Mouse (Mus musculus) gastrocnemius, postnatal 36 days (tissue): ENCODE data around the gene Olfr1168. TPM values are rescaled to one million over a fixed set of nuclear protein-coding genes. Genes with fewer than 3 reads are reported as not detected.
"Not testable (repeated sequence)": the region's sequence is repeated elsewhere in the genome, so short reads cannot be mapped to it uniquely, and the experiment has no call there.

Experiments used
- DNase-seq, 2 experiments: peaks; one replicate each; pipeline ENCODE4 v3.0.0; 2022
- intact Hi-C: fragments of 180-260 bp; cut with DNase I; formaldehyde crosslinking; loops from one replicate; pipeline ENCODE4 v1.15.1; 2025
- long read RNA-seq, 2 experiments: library from polyadenylated mRNA; stranded (forward); transcript quantifications; one replicate each; pipeline ENCODE4 v2.0.0; 2021
- total RNA-seq, 2 experiments: library from RNA; stranded (reverse); gene quantifications; 2 replicates each; pipeline ENCODE4 v1.2.3; 2021

Olfr1168 gene
- total RNA-seq = not detected
- long read RNA-seq, experiment 1 = 0 reads
- long read RNA-seq, experiment 2 = 0 reads

GRCm38 (mm10) chr2:88181580-88181979 lies at the start of gene Olfr1168:
Gene Olfr1168, plus strand, starts transcription at chr2:88181880.
- DNase-seq = no peak
- intact Hi-C loops = no loop called here

- intact Hi-C loops, DNase-seq: not testable (repeated sequence)
These were observed 26.6 kb upstream of the Olfr1168 start, which contains the start of gene Olfr1167 for GRCm38 (mm10) chr2:88155093-88155492. Gene Olfr1167, minus strand, starts transcription at chr2:88155193.

- DNase-seq = no peak
- intact Hi-C loops = no loop called here
These were observed 39.1 kb downstream of the Olfr1168 start for GRCm38 (mm10) chr2:88220784-88221183.

- intact Hi-C loops = no loop called here
These were observed 46.6 kb downstream of the Olfr1168 start, which contains the start of gene Olfr1170 for GRCm38 (mm10) chr2:88228234-88228633. Gene Olfr1170, minus strand, starts transcription at chr2:88228334.

More at GRCm38 (mm10) chr2:88228234-88228633, 46.6 kb downstream of the Olfr1168 start, which contains the start of gene Olfr1170:
- DNase-seq = no peak

Other genes with a start within 250 kb of the Olfr1168 start
- not detected for gene Olfr1155, start 236.7 kb upstream of the Olfr1168 start, total RNA-seq
- not detected for gene Olfr1156, start 228.8 kb upstream of the Olfr1168 start, total RNA-seq
- not detected for gene Olfr1157, start 213.6 kb upstream of the Olfr1168 start, total RNA-seq
- gene Olfr74, start 207.2 kb upstream of the Olfr1168 start, total RNA-seq = not detected
- gene Olfr1158, start 191.8 kb upstream of the Olfr1168 start, total RNA-seq = not detected
- gene Olfr1160, start 173.6 kb upstream of the Olfr1168 start, total RNA-seq = not detected
- gene Olfr1161, start 159.1 kb upstream of the Olfr1168 start, total RNA-seq = not detected
- gene Olfr73, start 144.2 kb upstream of the Olfr1168 start, total RNA-seq = not detected
- gene Olfr1162, start 130.8 kb upstream of the Olfr1168 start, total RNA-seq = not detected
- not detected for gene Olfr1163, start 110.0 kb upstream of the Olfr1168 start, total RNA-seq
- gene Olfr1164, start 87.9 kb upstream of the Olfr1168 start, total RNA-seq = not detected
- gene Olfr1166, start 53.6 kb upstream of the Olfr1168 start, total RNA-seq = not detected
- not detected for gene Olfr1167, start 26.7 kb upstream of the Olfr1168 start, total RNA-seq
- not detected for gene Olfr1170, start 46.5 kb downstream of the Olfr1168 start, total RNA-seq
- gene Olfr1173, start 98.0 kb downstream of the Olfr1168 start, total RNA-seq = not detected
- not detected for gene Olfr1174-ps, start 133.3 kb downstream of the Olfr1168 start, total RNA-seq
- gene Olfr1175-ps, start 145.3 kb downstream of the Olfr1168 start, total RNA-seq = not detected
- gene Olfr1176, start 154.8 kb downstream of the Olfr1168 start, total RNA-seq = not detected
- gene Olfr1177-ps, start 164.6 kb downstream of the Olfr1168 start, total RNA-seq = not detected
- not detected for gene Olfr1178, start 205.2 kb downstream of the Olfr1168 start, total RNA-seq
- not detected for gene Olfr1179, start 224.6 kb downstream of the Olfr1168 start, total RNA-seq
- gene Olfr1180, start 237.3 kb downstream of the Olfr1168 start, total RNA-seq = not detected
- gene Olfr1181, start 244.3 kb downstream of the Olfr1168 start, total RNA-seq = not detected